Mouse (Mus musculus) limb, embryonic 12.5 days (tissue): ENCODE measurements at regions not wholly inside any gene's neighbourhood (a gene's known extent, or its start where the extent isn't known, plus 50 kb on each side); places are given as distances from the start of the nearest gene placed in this dataset.

ENCODE experiments used
- ATAC-seq: fragments of 200-750 bp; cut with Nextera tagmentation; 2 replicates; pipeline ENCODE4 v1.8.0; 2017; ENCODE audit warnings: low read depth, moderate TSS enrichment; ENCODE audit not compliant: insufficient number of reproducible peaks, insufficient read depth, low FRiP score, low TSS enrichment
- H3K27ac ChIP-seq: fragments of 300-500 bp; sonication (generic); 2 replicates; pipeline ENCODE4 v1.5.1; 2016; ENCODE audit warnings: mild to moderate bottlenecking, moderate library complexity
- H3K27me3 ChIP-seq: fragments of 300-500 bp; sonication (generic); 2 replicates; pipeline ENCODE4 v1.6.1; 2016; ENCODE audit warnings: mild to moderate bottlenecking, moderate library complexity
- H3K36me3 ChIP-seq: fragments of 300-500 bp; sonication (generic); 2 replicates; pipeline ENCODE4 v1.6.1; 2016; ENCODE audit warnings: mild to moderate bottlenecking, moderate library complexity
- H3K4me1 ChIP-seq: fragments of 300-500 bp; sonication (generic); replicated peaks from 2 replicates; pipeline ENCODE4 v1.6.1; 2016
- H3K4me2 ChIP-seq: fragments of 300-500 bp; sonication (generic); 2 replicates; pipeline ENCODE4 v1.6.1; 2016; ENCODE audit warnings: mild to moderate bottlenecking, moderate library complexity
- H3K4me3 ChIP-seq: fragments of 300-500 bp; sonication (generic); replicated peaks from 2 replicates; pipeline ENCODE4 v1.5.1; 2016; ENCODE audit warnings: mild to moderate bottlenecking
- H3K9ac ChIP-seq: fragments of 300-500 bp; sonication (generic); replicated peaks from 2 replicates; pipeline ENCODE4 v1.6.1; 2016; ENCODE audit warnings: mild to moderate bottlenecking, moderate library complexity
- H3K9me3 ChIP-seq: fragments of 300-500 bp; sonication (generic); 2 replicates; pipeline ENCODE4 v1.6.1; 2016; ENCODE audit warnings: mild to moderate bottlenecking, moderate library complexity
- WGBS: fragments of 180-500 bp; shearing (Covaris S2); methylation state at CpG from one replicate; pipeline ENCODE4 v1.1.7; 2016; 5-methylcytosine and 5-hydroxymethylcytosine counted together

GRCm38 (mm10) chr6:17226483-17226882 lies 54.5 kb upstream of the Cav2 start:
- Histone ChIP-seq H3K4me2 (no peak overlapping the region), H3K9ac (no peak overlapping the region), H3K36me3 (no peaks in the 10 kb centered on the region), H3K9me3 (0 out of 2 replicates have a peak, but pooled peaks cover 7% of the 10 kb centered on the region), H3K27ac (no peak overlapping the region), H3K4me3 (no peak overlapping the region), H3K27me3 (no peaks in the 10 kb centered on the region), H3K4me1 (no peaks in the 10 kb centered on the region)
- no peak for ATAC-seq
- 83% methylated on average over 6 of the region's 6 CpGs for WGBS
